Mouse (Mus musculus) intestine, embryonic 16.5 days (tissue): ENCODE measurements around the gene Edem2. TPM values are rescaled to one million over a fixed set of nuclear protein-coding genes. Genes with fewer than 3 reads are reported as not detected.
A peak's percentile ranks its signal among the peaks of the same experiment; 100 is the strongest.

Source experiments
- ATAC-seq: fragments of 200-750 bp; cut with Nextera tagmentation; 2 replicates; pipeline ENCODE4 v1.8.0; 2017; ENCODE audit warnings: moderate TSS enrichment, moderate library complexity
- H3K27ac ChIP-seq: fragments of 300-500 bp; sonication (generic); 2 replicates; pipeline ENCODE4 v1.5.1; 2014; ENCODE audit warnings: mild to moderate bottlenecking, low read length
- H3K27me3 ChIP-seq: fragments of 300-500 bp; sonication (generic); replicated peaks from 2 replicates; pipeline ENCODE4 v1.6.1; 2014; ENCODE audit warnings: low read length, control low read depth, mixed read lengths; ENCODE audit not compliant: control insufficient read depth, insufficient read depth
- H3K36me3 ChIP-seq: fragments of 300-500 bp; sonication (generic); 2 replicates; pipeline ENCODE4 v1.6.1; 2014; ENCODE audit warnings: low read length, control low read depth; ENCODE audit not compliant: control insufficient read depth, insufficient read depth
- H3K4me1 ChIP-seq: fragments of 300-500 bp; sonication (generic); 2 replicates; pipeline ENCODE4 v1.6.1; 2014; ENCODE audit warnings: low read length, control low read depth, mixed read lengths; ENCODE audit not compliant: control insufficient read depth, insufficient read depth
- H3K4me2 ChIP-seq: fragments of 300-500 bp; sonication (generic); 2 replicates; pipeline ENCODE4 v1.6.1; 2014; ENCODE audit warnings: low read depth, low read length, control low read depth
- H3K4me3 ChIP-seq: fragments of 300-500 bp; sonication (generic); 2 replicates; pipeline ENCODE4 v1.5.1; 2014; ENCODE audit warnings: mild to moderate bottlenecking, low read length
- H3K9ac ChIP-seq: fragments of 300-500 bp; sonication (generic); 2 replicates; pipeline ENCODE4 v1.6.1; 2014; ENCODE audit warnings: low read depth, low read length
- H3K9me3 ChIP-seq: fragments of 300-500 bp; sonication (generic); 2 replicates; pipeline ENCODE4 v1.6.1; 2016; ENCODE audit warnings: low read length, control low read depth; ENCODE audit not compliant: control insufficient read depth
- WGBS: fragments of 180-500 bp; shearing (Covaris S2); extraction: QIAGEN DNeasy Blood & Tissue Kit; methylation state at CpG from one replicate; pipeline ENCODE4 v1.1.7; 2014; 5-methylcytosine and 5-hydroxymethylcytosine counted together
- polyA plus RNA-seq: library from polyadenylated mRNA; unstranded; fragments of >200 nt; fragmentation: Nextera tagmentation; extraction: Ambion mirVana; gene quantifications from 2 replicates; pipeline ENCODE4 v1.2.1, GENCODE M21; 2015

Edem2 gene
- polyA plus RNA-seq, 1 experiment from 2014 or later = 85.7 TPM

- H3K9me3 ChIP-seq = no peaks in the 10 kb centered on the region
- no peaks in the 10 kb centered on the region for H3K36me3 ChIP-seq
- WGBS = 67% methylated on average over 4 of the region's 4 CpGs
- H3K4me3 ChIP-seq = no peak overlapping the region
- H3K4me2 ChIP-seq = no peak overlapping the region
- no peak overlapping the region for H3K9ac ChIP-seq
- H3K27ac ChIP-seq = no peak overlapping the region
- peaks cover 36% of the 10 kb centered on the region; the same call in 1 of the 2 replicates for H3K27me3 ChIP-seq
- no peak for ATAC-seq
- H3K4me1 ChIP-seq = 0 out of 2 replicates have a peak, but pooled peaks cover 5% of the 10 kb centered on the region
Observed at GRCm38 (mm10) chr2:155773664-155774063, 44.4 kb upstream of the Edem2 start.

- no peaks in the 10 kb centered on the region for H3K4me1 ChIP-seq
- no peaks in the 10 kb centered on the region for H3K36me3 ChIP-seq
- H3K27me3 ChIP-seq = no peaks in the 10 kb centered on the region
- H3K4me3 ChIP-seq = no peak overlapping the region
- H3K4me2 ChIP-seq = no peak overlapping the region
- ATAC-seq = 0 out of 2 replicates have a peak, but pooled peaks have one; percentile 59
- no peaks in the 10 kb centered on the region for H3K9me3 ChIP-seq
- 56% methylated on average over 13 of the region's 13 CpGs for WGBS
- no peak overlapping the region for H3K9ac ChIP-seq
- no peak overlapping the region for H3K27ac ChIP-seq
Observed at GRCm38 (mm10) chr2:155764679-155765418, 35.6 kb upstream of the Edem2 start.

- H3K27ac ChIP-seq = no peak overlapping the region
Observed at GRCm38 (mm10) chr2:155756855-155757566, 27.7 kb upstream of the Edem2 start.

GRCm38 (mm10) chr2:155755746-155756145 lies 26.5 kb upstream of the Edem2 start:
- Histone ChIP-seq H3K9ac (no peak overlapping the region), H3K4me3 (no peak overlapping the region), H3K27ac (no peak overlapping the region), H3K9me3 (no peaks in the 10 kb centered on the region), H3K4me1 (no peaks in the 10 kb centered on the region), H3K4me2 (no peak overlapping the region), H3K27me3 (no peaks in the 10 kb centered on the region), H3K36me3 (no peaks in the 10 kb centered on the region)
- ATAC-seq = no peak
- 3% methylated on average over 1 of the region's 1 CpGs for WGBS

More at GRCm38 (mm10) chr2:155756855-155757566, 27.7 kb upstream of the Edem2 start:
- no peak for ATAC-seq
- Histone ChIP-seq H3K4me2 (no peak overlapping the region), H3K9me3 (no peaks in the 10 kb centered on the region), H3K36me3 (no peaks in the 10 kb centered on the region), H3K4me3 (no peak overlapping the region), H3K4me1 (no peaks in the 10 kb centered on the region), H3K9ac (no peak overlapping the region), H3K27me3 (no peaks in the 10 kb centered on the region)
- 65% methylated on average over 14 of the region's 14 CpGs for WGBS

GRCm38 (mm10) chr2:155751014-155751786 lies 21.9 kb upstream of the Edem2 start, which contains the start of gene Procr:
TSS of gene Procr (plus strand) at chr2:155751117.
- 3% methylated on average over 25 of the region's 25 CpGs for WGBS
- Histone ChIP-seq H3K27me3 (no peaks in the 10 kb centered on the region), H3K27ac (no peak within 1 kb of the TSS), H3K36me3 (no peaks in the 10 kb centered on the region), H3K4me3 (peak within 1 kb of the TSS; percentile 48), H3K4me2 (peak within 1 kb of the TSS; percentile 74), H3K9ac (peak within 1 kb of the TSS; percentile 64), H3K9me3 (no peaks in the 10 kb centered on the region), H3K4me1 (no peaks in the 10 kb centered on the region)
- ATAC-seq = peak; percentile 82

- 85% methylated on average over 4 of the region's 4 CpGs for WGBS
- Histone ChIP-seq H3K4me3 (no peak overlapping the region), H3K4me1 (no peaks in the 10 kb centered on the region), H3K36me3 (no peaks in the 10 kb centered on the region), H3K9ac (no peak overlapping the region), H3K27ac (no peak overlapping the region), H3K27me3 (no peaks in the 10 kb centered on the region), H3K9me3 (no peaks in the 10 kb centered on the region), H3K4me2 (no peak overlapping the region)
- ATAC-seq = no peak
Observed at GRCm38 (mm10) chr2:155749394-155749793, 20.1 kb upstream of the Edem2 start.

GRCm38 (mm10) chr2:155745487-155745886 lies 16.2 kb upstream of the Edem2 start:
- Histone ChIP-seq H3K9me3 (no peaks in the 10 kb centered on the region), H3K4me2 (no peak overlapping the region), H3K9ac (no peak overlapping the region), H3K4me1 (peaks cover 5% of the 10 kb centered on the region; the same call in 1 of the 2 replicates), H3K27ac (no peak overlapping the region), H3K27me3 (no peaks in the 10 kb centered on the region), H3K4me3 (no peak overlapping the region), H3K36me3 (no peaks in the 10 kb centered on the region)
- WGBS = 53% methylated on average over 3 of the region's 3 CpGs
- no peak for ATAC-seq

GRCm38 (mm10) chr2:155743351-155743750 lies 14.1 kb upstream of the Edem2 start:
- 86% methylated on average over 9 of the region's 9 CpGs for WGBS
- H3K27me3 ChIP-seq = no peaks in the 10 kb centered on the region
- peaks cover 5% of the 10 kb centered on the region; the same call in 1 of the 2 replicates for H3K4me1 ChIP-seq
- H3K9ac ChIP-seq = no peak overlapping the region
- H3K4me3 ChIP-seq = no peak overlapping the region
- H3K9me3 ChIP-seq = no peaks in the 10 kb centered on the region
- no peak for ATAC-seq
- H3K27ac ChIP-seq = no peak overlapping the region
- no peaks in the 10 kb centered on the region for H3K36me3 ChIP-seq
- H3K4me2 ChIP-seq = no peak overlapping the region

- 54% methylated on average over 12 of the region's 12 CpGs for WGBS
- ATAC-seq = peak; percentile 76
Observed at GRCm38 (mm10) chr2:155742931-155743337, 13.7 kb upstream of the Edem2 start.

More at GRCm38 (mm10) chr2:155742931-155743337, 13.7 kb upstream of the Edem2 start:
- no peaks in the 10 kb centered on the region for H3K9me3 ChIP-seq
- H3K9ac ChIP-seq = no peak overlapping the region
- no peaks in the 10 kb centered on the region for H3K36me3 ChIP-seq
- H3K4me3 ChIP-seq = no peak overlapping the region
- H3K4me2 ChIP-seq = no peak overlapping the region
- no peak overlapping the region for H3K27ac ChIP-seq
- no peaks in the 10 kb centered on the region for H3K27me3 ChIP-seq
- H3K4me1 ChIP-seq = peaks cover 5% of the 10 kb centered on the region; the same call in 1 of the 2 replicates
